Mouse (Mus musculus) lung, adult 2 months (tissue): ENCODE data around the gene Hist1h4d.

ENCODE experiments used
- CTCF ChIP-seq: fragments of 200-500 bp; IDR thresholded peaks from 2 replicates; pipeline ENCODE4 v1.5.1; 2011; ENCODE audit warnings: mild to moderate bottlenecking, low read length, control low read depth; ENCODE audit not compliant: insufficient read depth
- POLR2A ChIP-seq: fragments of 200-500 bp; IDR thresholded peaks from 2 replicates; pipeline ENCODE4 v1.6.1; 2011; ENCODE audit warnings: low read depth, mild to moderate bottlenecking, control low read depth, low read length, borderline replicate concordance; ENCODE audit errors: extremely low read depth

DNA sequence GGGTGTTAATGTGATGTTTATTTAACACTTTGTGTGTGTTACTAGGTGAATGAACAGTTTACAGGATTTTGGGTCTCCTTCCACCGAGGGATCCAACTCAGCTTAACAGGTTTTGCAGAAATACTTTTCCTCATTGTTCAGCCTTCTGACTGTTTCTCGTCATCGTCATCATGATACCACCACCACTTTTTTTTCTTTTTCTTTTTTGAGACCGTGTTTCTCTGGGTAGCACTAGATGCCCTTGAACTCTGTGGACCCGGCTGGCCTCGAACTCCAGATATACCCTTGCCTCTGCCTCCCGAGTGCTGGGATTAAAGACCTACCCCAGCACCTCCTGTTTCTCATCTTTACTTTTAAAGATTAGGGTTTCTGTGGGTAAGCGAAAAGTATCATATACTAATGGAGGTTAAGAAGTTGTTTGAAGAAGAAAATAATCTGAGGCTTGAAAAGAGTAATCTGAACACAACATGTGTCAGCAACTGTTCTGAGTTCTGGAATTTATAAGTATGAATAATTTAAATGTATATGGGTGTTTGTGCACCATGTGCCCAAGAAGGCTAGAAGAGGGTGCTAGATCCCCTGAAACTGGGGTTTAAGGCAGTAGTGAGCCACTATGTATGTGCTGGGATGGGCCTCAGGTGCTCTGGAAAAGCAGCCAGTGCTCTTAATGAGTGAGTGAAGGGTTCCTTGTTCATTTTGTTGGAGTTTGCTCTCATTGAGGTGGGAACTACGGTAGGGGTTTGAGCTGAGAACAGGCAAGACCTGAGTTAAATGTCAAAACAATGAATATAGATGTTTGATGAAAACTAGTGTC is 48.9 kb upstream of the Hist1h4d start:
- TF ChIP-seq CTCF (no peak), POLR2A (no peak)
